In the genomic region with DNA sequence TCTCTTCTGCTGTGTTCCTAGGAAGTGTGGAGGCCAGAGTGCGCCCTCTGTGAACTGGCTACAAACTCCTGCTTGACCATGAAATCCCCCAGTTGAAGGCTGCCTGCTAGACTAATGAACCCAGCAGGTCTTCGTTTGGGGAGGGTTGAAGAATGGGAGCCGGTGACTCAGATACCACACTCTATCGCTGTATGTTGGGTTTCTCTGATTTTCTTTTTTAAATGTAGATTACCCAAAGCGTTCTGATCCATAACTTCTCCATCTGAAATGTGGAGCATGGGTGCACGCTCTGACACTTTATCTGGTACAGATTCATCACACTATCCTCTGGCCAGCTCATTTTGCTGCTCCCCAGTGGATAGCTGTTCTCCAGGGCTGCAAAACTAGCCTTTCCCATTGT, we compare ENCODE assay signal across 19 mouse cellular contexts. TPM values are rescaled to one million over a fixed set of nuclear protein-coding genes. Genes with fewer than 3 reads are reported as not detected.
DNase-seq lines count a peak whose midpoint lies in the region; ATAC-seq lines count a peak whose summit lies in the region.
"Had no signal": no experiment of that assay in that cellular context is flagged by ENCODE, and none has a peak within 500 bp of the region (broad histone marks: within the 10 kb centered on the region; RNA-seq: fewer than 3 reads in every experiment).

No protein-coding gene starts in this region.

- H3K9me3 ChIP-seq in heart, embryonic 11.5 days (replicated peaks; ENCODE audit: control insufficient read depth, low read length): no peaks in the 10 kb centered on the region
- no peaks in the 10 kb centered on the region for H3K9me3 ChIP-seq in megakaryocyte, embryonic 14.5 days
- no peaks in the 10 kb centered on the region for H3K9me3 ChIP-seq in liver, embryonic 13.5 days (replicated peaks)
- H3K9me3 ChIP-seq: embryonic facial prominence, embryonic 15.5 days; forebrain, embryonic 10.5 days; midbrain, embryonic 15.5 days had no signal

- 91% methylated on average over 6 of the region's 6 CpGs for WGBS in heart, embryonic 11.5 days (ENCODE audit: insufficient replicate concordance)
- 85% methylated on average over 6 of the region's 6 CpGs for WGBS in liver, embryonic 13.5 days (ENCODE audit: insufficient replicate concordance)

- no peak overlapping the region for H3K9ac ChIP-seq in heart, embryonic 11.5 days (ENCODE audit: low read depth, low read length)
- H3K9ac ChIP-seq in liver, embryonic 13.5 days: 0 out of 2 replicates have a peak overlapping the region, but pooled peaks have one; percentile 83
- H3K9ac ChIP-seq: embryonic facial prominence, embryonic 15.5 days had no signal

- H3K4me2 ChIP-seq in heart, embryonic 11.5 days: peak overlapping the region; percentile 85; the same call in 1 of the 2 replicates
- H3K4me2 ChIP-seq in liver, embryonic 13.5 days: peak overlapping the region; percentile 73

- no peak for ATAC-seq in heart, embryonic 11.5 days (replicated peaks; ENCODE audit: insufficient number of reproducible peaks, low FRiP score, low TSS enrichment)
- no peak for ATAC-seq in megakaryocyte, adult 5-6 weeks (ENCODE audit: poor library complexity, severe bottlenecking)
- ATAC-seq in liver, embryonic 13.5 days (ENCODE audit: low read depth): no peak
- no peak for ATAC-seq in cerebellum, adult (ENCODE audit: insufficient number of reproducible peaks, low FRiP score, low TSS enrichment)

- H3K4me1 ChIP-seq in heart, embryonic 11.5 days (ENCODE audit: control insufficient read depth, insufficient read depth, low read length): peaks cover 6% of the 10 kb centered on the region; the same call in 1 of the 2 replicates
- peaks cover 64% of the 10 kb centered on the region for H3K4me1 ChIP-seq in megakaryocyte, embryonic 14.5 days
- peaks cover 31% of the 10 kb centered on the region for H3K4me1 ChIP-seq in liver, embryonic 13.5 days (replicated peaks)

- H3K27ac ChIP-seq in heart, embryonic 11.5 days (ENCODE audit: low read depth, low read length): no peak overlapping the region
- no peak overlapping the region for H3K27ac ChIP-seq in liver, embryonic 13.5 days

- DNase-seq in heart, adult 9 months (ENCODE audit: low spot score in 2 of 2): no peak
- no peak for DNase-seq in liver, embryonic 13.5 days
- DNase-seq in naive thymus-derived CD4-positive, alpha-beta T cell, adult 2 months (ENCODE audit: low read depth): peak; percentile 7
- no peak for DNase-seq in retina, postnatal 1 day
- DNase-seq: adrenal gland, adult 8-10 months; cerebellum, adult 11 months; forebrain, postnatal 0 days; heart, adult 2 months; kidney, adult 2 months; layer of hippocampus, postnatal 36 days; lung, postnatal 10 days had no signal

- H3K36me3 ChIP-seq in heart, embryonic 11.5 days (ENCODE audit: control insufficient read depth, insufficient read depth, low read length): no peaks in the 10 kb centered on the region
- peaks cover 31% of the 10 kb centered on the region for H3K36me3 ChIP-seq in megakaryocyte, embryonic 14.5 days (replicated peaks; ENCODE audit: low read length)
- no peaks in the 10 kb centered on the region for H3K36me3 ChIP-seq in liver, embryonic 13.5 days
- H3K36me3 ChIP-seq: forebrain, embryonic 10.5 days; midbrain, embryonic 15.5 days had no signal

- no peak overlapping the region for H3K4me3 ChIP-seq in heart, embryonic 11.5 days (ENCODE audit: low read depth, low read length)
- H3K4me3 ChIP-seq in megakaryocyte, embryonic 14.5 days (replicated peaks): peak overlapping the region; percentile 94
- H3K4me3 ChIP-seq in liver, embryonic 13.5 days (replicated peaks): no peak overlapping the region

- H3K27me3 ChIP-seq in heart, embryonic 11.5 days (ENCODE audit: control insufficient read depth, insufficient read depth, low read length): no peaks in the 10 kb centered on the region
- H3K27me3 ChIP-seq in megakaryocyte, embryonic 14.5 days (replicated peaks): no peaks in the 10 kb centered on the region
- no peaks in the 10 kb centered on the region for H3K27me3 ChIP-seq in liver, embryonic 13.5 days
- H3K27me3 ChIP-seq: embryonic facial prominence, embryonic 15.5 days; midbrain, embryonic 15.5 days; Patski had no signal

RNA-seq across cellular contexts. Expression of gene Agl, which starts 1.3 kb away (rescaled TPM):
- polyA plus RNA-seq in heart, embryonic 11.5 days (2014; fragmentation: Nextera tagmentation; extraction: Ambion mirVana): 49.2 and 55.8 TPM in 2 replicates
- polyA plus RNA-seq in megakaryocyte, embryonic 14.5 days (2012; ENCODE audit: insufficient read depth, low replicate concordance): 0.34 and 1.0 TPM in 2 replicates
- 15.5 and 21.4 TPM in 2 replicates for total RNA-seq in megakaryocyte, adult 5-6 weeks (2015)
- total RNA-seq in megakaryocyte, adult 5-6 weeks (2017): 19.3 and 20.6 TPM in 2 replicates
- 4.4 and 6.0 TPM in 2 replicates for polyA plus RNA-seq in liver, embryonic 13.5 days (2015; fragmentation: Nextera tagmentation; extraction: Ambion mirVana)

RNA-seq across cellular contexts. Expression of gene Frrs1, which starts 50.0 kb away (rescaled TPM):
- polyA plus RNA-seq in heart, embryonic 11.5 days (2014; fragmentation: Nextera tagmentation; extraction: Ambion mirVana): 26.7 and 26.8 TPM in 2 replicates
- 13.7 TPM in 1 of 2 replicates, not detected in the other for polyA plus RNA-seq in megakaryocyte, embryonic 14.5 days (2012; ENCODE audit: insufficient read depth, low replicate concordance)
- 54.3 and 54.9 TPM in 2 replicates for total RNA-seq in megakaryocyte, adult 5-6 weeks (2015)
- 37.9 and 38.4 TPM in 2 replicates for total RNA-seq in megakaryocyte, adult 5-6 weeks (2017)
- polyA plus RNA-seq in liver, embryonic 13.5 days (2015; fragmentation: Nextera tagmentation; extraction: Ambion mirVana): 37.6 and 46.4 TPM in 2 replicates
